Mouse (Mus musculus) urinary bladder, postnatal 10 days (tissue): ENCODE results near the gene Ip6k1.
A peak's percentile ranks its signal among the peaks of the same experiment; 100 is the strongest.

Source experiments
- DNase-seq: peaks from one replicate; pipeline ENCODE4 v3.0.0; 2022; ENCODE audit warnings: low spot score

Ip6k1 gene

GRCm38 (mm10) chr9:108058291-108058690 lies 56.0 kb downstream of the Ip6k1 start:
- DNase-seq, result no peak

- no peak for DNase-seq
These were observed 59.8 kb downstream of the Ip6k1 start for GRCm38 (mm10) chr9:108062142-108062541.

GRCm38 (mm10) chr9:108063361-108063760 lies 61.1 kb downstream of the Ip6k1 start:
- no peak for DNase-seq

- no peak for DNase-seq
These were observed 63.2 kb downstream of the Ip6k1 start for GRCm38 (mm10) chr9:108065491-108066011.

GRCm38 (mm10) chr9:108067199-108067598 lies 64.9 kb downstream of the Ip6k1 start:
- DNase-seq, result no peak

- DNase-seq, result peak; percentile 50
These were observed 65.6 kb downstream of the Ip6k1 start for GRCm38 (mm10) chr9:108067900-108068299.

- DNase-seq, result no peak
These were observed 66.7 kb downstream of the Ip6k1 start for GRCm38 (mm10) chr9:108069007-108069406.

- DNase-seq, result no peak
These were observed 67.2 kb downstream of the Ip6k1 start for GRCm38 (mm10) chr9:108069529-108069928.

GRCm38 (mm10) chr9:108071801-108072200 lies 69.5 kb downstream of the Ip6k1 start:
- DNase-seq, result no peak

- DNase-seq, result no peak
These were observed 70.2 kb downstream of the Ip6k1 start for GRCm38 (mm10) chr9:108072481-108072924.

GRCm38 (mm10) chr9:108073141-108073930 lies 71.0 kb downstream of the Ip6k1 start:
- no peak for DNase-seq

GRCm38 (mm10) chr9:108080168-108080567 lies 77.9 kb downstream of the Ip6k1 start, which contains the start of gene Mst1:
TSS of gene Mst1 (plus strand) at chr9:108080436.
- DNase-seq, result no peak

- no peak for DNase-seq
These were observed 80.2 kb downstream of the Ip6k1 start for GRCm38 (mm10) chr9:108082549-108082948.

GRCm38 (mm10) chr9:108082988-108083431 lies 80.7 kb downstream of the Ip6k1 start, which contains the start of gene Rnf123:
TSS of gene Rnf123 (minus strand) at chr9:108083346.
- DNase-seq, result no peak

GRCm38 (mm10) chr9:108083561-108083960 lies 81.3 kb downstream of the Ip6k1 start:
- DNase-seq, result no peak

- no peak for DNase-seq
These were observed 83.0 kb downstream of the Ip6k1 start for GRCm38 (mm10) chr9:108085261-108085660.

GRCm38 (mm10) chr9:108090611-108091120 lies 88.4 kb downstream of the Ip6k1 start:
- DNase-seq, result no peak

GRCm38 (mm10) chr9:108093586-108093985 lies 91.3 kb downstream of the Ip6k1 start:
- no peak for DNase-seq

GRCm38 (mm10) chr9:108094184-108094941 lies 92.1 kb downstream of the Ip6k1 start, which contains the start of gene Apeh:
TSS of gene Apeh (minus strand) at chr9:108094606.
- DNase-seq, result peak; percentile 80

GRCm38 (mm10) chr9:108094998-108095411 lies 92.7 kb downstream of the Ip6k1 start:
- DNase-seq, result no peak

- DNase-seq, result no peak
These were observed 93.2 kb downstream of the Ip6k1 start for GRCm38 (mm10) chr9:108095518-108095917.
